Mouse (Mus musculus): ENCODE data around the gene Dupd1. TPM values are rescaled to one million over a fixed set of nuclear protein-coding genes. Genes with fewer than 3 reads are reported as not detected.

Dupd1 gene
- polyA plus RNA-seq, 1 experiment from 2014 or later: 0.18 TPM

GRCm38 (mm10) chr14:21669218-21669617 is 45.2 kb downstream of the Dupd1 start:
- Histone ChIP-seq H3K27ac (replicated peaks; ENCODE audit: low read depth, low read length) (no peak overlapping the region), H3K4me2 (ENCODE audit: low read depth, low read length) (no peak overlapping the region), H3K9me3 (replicated peaks; ENCODE audit: control insufficient read depth, low read length) (no peaks in the 10 kb centered on the region), H3K27me3 (ENCODE audit: control insufficient read depth, insufficient read depth, low read length) (no peaks in the 10 kb centered on the region), H3K36me3 (replicated peaks; ENCODE audit: control insufficient read depth, insufficient read depth, low read depth, low read length) (no peaks in the 10 kb centered on the region; the same call in 1 of the 2 replicates), H3K9ac (replicated peaks; ENCODE audit: low read length) (no peak overlapping the region), H3K4me3 (ENCODE audit: low read depth, low read length) (no peak overlapping the region), H3K4me1 (ENCODE audit: control insufficient read depth, insufficient read depth, low read length) (no peaks in the 10 kb centered on the region)
- DNase-seq (ENCODE audit: low spot score) (no peak), ATAC-seq (replicated peaks; ENCODE audit: insufficient number of reproducible peaks, low FRiP score, low TSS enrichment, low read depth) (no peak)
- WGBS: 92% methylated on average over 11 of the region's 11 CpGs

GRCm38 (mm10) chr14:21662465-21663142 is 51.8 kb downstream of the Dupd1 start:
- no peak overlapping the region for H3K27ac ChIP-seq (replicated peaks; ENCODE audit: low read depth, low read length)
- H3K36me3 ChIP-seq (replicated peaks; ENCODE audit: control insufficient read depth, insufficient read depth, low read depth, low read length): no peaks in the 10 kb centered on the region; the same call in none of the 2 replicates
- no peaks in the 10 kb centered on the region for H3K27me3 ChIP-seq (ENCODE audit: control insufficient read depth, insufficient read depth, low read length)
- no peak overlapping the region for H3K4me2 ChIP-seq (ENCODE audit: low read depth, low read length)
- H3K4me3 ChIP-seq (ENCODE audit: low read depth, low read length): no peak overlapping the region
- no peaks in the 10 kb centered on the region; the same call in 1 of the 2 replicates for H3K4me1 ChIP-seq (ENCODE audit: control insufficient read depth, insufficient read depth, low read length)
- no peak overlapping the region for H3K9ac ChIP-seq (replicated peaks; ENCODE audit: low read length)
- no peak for ATAC-seq (replicated peaks; ENCODE audit: insufficient number of reproducible peaks, low FRiP score, low TSS enrichment, low read depth)
- DNase-seq (ENCODE audit: low spot score): no peak
- 83% methylated on average over 8 of the region's 8 CpGs for WGBS
- no peaks in the 10 kb centered on the region for H3K9me3 ChIP-seq (replicated peaks; ENCODE audit: control insufficient read depth, low read length)

- DNase-seq (ENCODE audit: low spot score): peak; percentile 74
- no peaks in the 10 kb centered on the region; the same call in none of the 2 replicates for H3K36me3 ChIP-seq (replicated peaks; ENCODE audit: control insufficient read depth, insufficient read depth, low read depth, low read length)
- no peak overlapping the region for H3K9ac ChIP-seq (replicated peaks; ENCODE audit: low read length)
- no peak overlapping the region for H3K4me2 ChIP-seq (ENCODE audit: low read depth, low read length)
- H3K27me3 ChIP-seq (ENCODE audit: control insufficient read depth, insufficient read depth, low read length): no peaks in the 10 kb centered on the region
- H3K27ac ChIP-seq (replicated peaks; ENCODE audit: low read depth, low read length): no peak overlapping the region
- 24% methylated on average over 5 of the region's 5 CpGs for WGBS
- H3K9me3 ChIP-seq (replicated peaks; ENCODE audit: control insufficient read depth, low read length): no peaks in the 10 kb centered on the region
- no peak overlapping the region for H3K4me3 ChIP-seq (ENCODE audit: low read depth, low read length)
- H3K4me1 ChIP-seq (ENCODE audit: control insufficient read depth, insufficient read depth, low read length): no peaks in the 10 kb centered on the region; the same call in 1 of the 2 replicates
- no peak; the same call in 1 of the 2 replicates for ATAC-seq (replicated peaks; ENCODE audit: insufficient number of reproducible peaks, low FRiP score, low TSS enrichment, low read depth)
Measured at GRCm38 (mm10) chr14:21659652-21660051, 54.7 kb downstream of the Dupd1 start.

GRCm38 (mm10) chr14:21659155-21659554 is 55.2 kb downstream of the Dupd1 start:
- H3K4me1 ChIP-seq (ENCODE audit: control insufficient read depth, insufficient read depth, low read length): no peaks in the 10 kb centered on the region; the same call in 1 of the 2 replicates

DNA sequence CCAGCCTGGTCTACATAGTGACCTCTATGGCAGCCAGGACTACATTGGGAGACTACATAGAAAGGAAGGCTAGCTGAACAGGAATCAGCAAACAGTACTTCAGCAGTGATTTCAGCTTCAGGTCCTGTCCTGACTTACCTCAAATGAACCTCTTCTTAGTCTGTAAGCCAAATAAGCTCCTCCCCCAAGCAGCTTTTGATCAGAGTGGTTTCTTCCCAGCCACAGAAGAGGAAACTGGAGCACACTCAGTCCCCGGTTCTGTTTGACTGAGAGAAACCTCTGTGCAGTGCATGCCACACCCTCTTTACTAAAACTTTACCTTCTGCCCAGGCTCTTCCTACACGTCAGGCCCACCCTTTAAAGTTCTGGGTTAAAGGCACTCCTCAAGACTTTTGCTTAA is 60.6 kb downstream of the Dupd1 start:
- no peak overlapping the region for H3K4me2 ChIP-seq (ENCODE audit: low read depth, low read length)
- H3K9me3 ChIP-seq (replicated peaks; ENCODE audit: control insufficient read depth, low read length): no peaks in the 10 kb centered on the region
- no peak for DNase-seq (ENCODE audit: low spot score)
- 71% methylated on average over 2 of the region's 2 CpGs for WGBS
- H3K9ac ChIP-seq (replicated peaks; ENCODE audit: low read length): no peak overlapping the region
- no peak overlapping the region for H3K27ac ChIP-seq (replicated peaks; ENCODE audit: low read depth, low read length)
- no peaks in the 10 kb centered on the region for H3K27me3 ChIP-seq (ENCODE audit: control insufficient read depth, insufficient read depth, low read length)
- no peak for ATAC-seq (replicated peaks; ENCODE audit: insufficient number of reproducible peaks, low FRiP score, low TSS enrichment, low read depth)
- H3K36me3 ChIP-seq (replicated peaks; ENCODE audit: control insufficient read depth, insufficient read depth, low read depth, low read length): no peaks in the 10 kb centered on the region
- no peaks in the 10 kb centered on the region for H3K4me1 ChIP-seq (ENCODE audit: control insufficient read depth, insufficient read depth, low read length)
- no peak overlapping the region for H3K4me3 ChIP-seq (ENCODE audit: low read depth, low read length)

More at GRCm38 (mm10) chr14:21659155-21659554, 55.2 kb downstream of the Dupd1 start:
- ATAC-seq (replicated peaks; ENCODE audit: insufficient number of reproducible peaks, low FRiP score, low TSS enrichment, low read depth) (no peak), DNase-seq (ENCODE audit: low spot score) (no peak)
- Histone ChIP-seq H3K9ac (replicated peaks; ENCODE audit: low read length) (no peak overlapping the region), H3K27me3 (ENCODE audit: control insufficient read depth, insufficient read depth, low read length) (no peaks in the 10 kb centered on the region), H3K4me3 (ENCODE audit: low read depth, low read length) (no peak overlapping the region), H3K27ac (replicated peaks; ENCODE audit: low read depth, low read length) (no peak overlapping the region), H3K4me2 (ENCODE audit: low read depth, low read length) (no peak overlapping the region), H3K36me3 (replicated peaks; ENCODE audit: control insufficient read depth, insufficient read depth, low read depth, low read length) (no peaks in the 10 kb centered on the region; the same call in none of the 2 replicates), H3K9me3 (replicated peaks; ENCODE audit: control insufficient read depth, low read length) (no peaks in the 10 kb centered on the region)
- 77% methylated on average over 13 of the region's 13 CpGs for WGBS

DNA sequence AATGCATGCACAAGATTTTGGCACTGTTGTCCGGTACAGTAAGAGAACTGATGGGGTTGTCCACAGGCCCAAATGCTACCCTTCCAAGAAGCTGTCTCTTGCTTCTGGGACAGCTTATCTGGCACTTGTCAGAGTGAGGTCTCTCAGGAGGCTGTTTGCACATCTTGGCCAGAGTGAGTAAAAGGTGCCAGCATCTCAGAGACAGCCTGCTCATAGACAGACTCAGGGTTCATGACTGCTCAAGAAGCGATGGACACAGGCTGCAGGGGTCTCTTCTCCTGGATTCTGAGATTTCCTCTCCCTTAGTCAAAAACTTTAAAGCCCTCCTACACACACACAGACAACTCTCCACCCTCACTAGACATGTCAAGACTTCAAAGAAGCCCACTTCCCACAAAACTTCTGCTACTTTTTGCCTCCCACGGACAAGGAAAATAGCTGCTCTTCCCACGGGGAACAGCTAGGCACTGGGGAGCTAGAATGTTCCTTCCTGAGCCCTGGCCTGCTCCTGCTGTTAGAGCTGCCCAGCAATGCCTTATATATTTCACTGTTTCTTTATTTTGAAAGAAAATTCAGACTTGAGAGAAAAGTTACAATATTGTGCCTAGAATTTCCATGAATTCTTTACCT is 73.5 kb downstream of the Dupd1 start:
- no peaks in the 10 kb centered on the region for H3K9me3 ChIP-seq (replicated peaks; ENCODE audit: control insufficient read depth, low read length)
- no peaks in the 10 kb centered on the region for H3K4me1 ChIP-seq (ENCODE audit: control insufficient read depth, insufficient read depth, low read length)
- no peaks in the 10 kb centered on the region for H3K27me3 ChIP-seq (ENCODE audit: control insufficient read depth, insufficient read depth, low read length)
- H3K36me3 ChIP-seq (replicated peaks; ENCODE audit: control insufficient read depth, insufficient read depth, low read depth, low read length): no peaks in the 10 kb centered on the region
- no peak overlapping the region for H3K4me2 ChIP-seq (ENCODE audit: low read depth, low read length)
- H3K4me3 ChIP-seq (ENCODE audit: low read depth, low read length): no peak overlapping the region
- H3K27ac ChIP-seq (replicated peaks; ENCODE audit: low read depth, low read length): no peak overlapping the region
- H3K9ac ChIP-seq (replicated peaks; ENCODE audit: low read length): no peak overlapping the region
- no peak for DNase-seq (ENCODE audit: low spot score)
- WGBS: 81% methylated on average over 4 of the region's 4 CpGs
- no peak for ATAC-seq (replicated peaks; ENCODE audit: insufficient number of reproducible peaks, low FRiP score, low TSS enrichment, low read depth)

GRCm38 (mm10) chr14:21636548-21636947 is 77.8 kb downstream of the Dupd1 start:
- ATAC-seq (replicated peaks; ENCODE audit: insufficient number of reproducible peaks, low FRiP score, low TSS enrichment, low read depth) (no peak), DNase-seq (ENCODE audit: low spot score) (no peak)
- no peak overlapping the region for H3K4me3 ChIP-seq (ENCODE audit: low read depth, low read length)
- H3K9me3 ChIP-seq (replicated peaks; ENCODE audit: control insufficient read depth, low read length): no peaks in the 10 kb centered on the region
- H3K4me1 ChIP-seq (ENCODE audit: control insufficient read depth, insufficient read depth, low read length): no peaks in the 10 kb centered on the region
- H3K36me3 ChIP-seq (replicated peaks; ENCODE audit: control insufficient read depth, insufficient read depth, low read depth, low read length): no peaks in the 10 kb centered on the region
- no peak overlapping the region for H3K9ac ChIP-seq (replicated peaks; ENCODE audit: low read length)
- no peaks in the 10 kb centered on the region for H3K27me3 ChIP-seq (ENCODE audit: control insufficient read depth, insufficient read depth, low read length)
- H3K27ac ChIP-seq (replicated peaks; ENCODE audit: low read depth, low read length): no peak overlapping the region
- 79% methylated on average over 6 of the region's 6 CpGs for WGBS
- H3K4me2 ChIP-seq (ENCODE audit: low read depth, low read length): no peak overlapping the region

DNA sequence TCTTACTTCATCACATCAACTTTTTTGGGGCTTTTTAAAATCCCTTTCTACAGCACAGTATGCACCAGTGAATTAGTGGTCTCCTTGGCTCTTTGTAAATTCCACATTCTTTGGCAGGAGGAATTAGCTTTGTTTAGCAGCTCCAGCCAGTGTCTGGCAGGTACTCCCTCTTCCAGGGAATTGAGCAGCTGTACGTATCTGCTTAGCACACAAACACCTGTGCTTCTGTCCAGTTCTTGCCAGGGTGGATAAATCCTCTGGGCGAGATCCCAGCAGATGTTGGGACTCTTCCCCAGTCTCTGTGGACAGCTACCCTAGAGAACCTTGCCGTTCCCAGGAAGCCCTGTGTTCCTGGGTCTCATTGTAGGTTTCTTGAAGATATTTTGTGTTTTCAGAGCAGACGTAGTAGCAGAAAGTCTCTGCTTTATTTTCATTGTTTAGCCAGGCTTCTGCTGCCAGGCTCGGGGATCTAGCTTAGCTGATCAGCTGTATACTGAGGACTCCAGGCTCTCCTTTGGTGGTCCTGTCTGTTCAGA is 82.6 kb downstream of the Dupd1 start:
- Histone ChIP-seq H3K36me3 (replicated peaks; ENCODE audit: control insufficient read depth, insufficient read depth, low read depth, low read length) (peaks cover 3% of the 10 kb centered on the region), H3K9ac (replicated peaks; ENCODE audit: low read length) (no peak overlapping the region), H3K4me2 (ENCODE audit: low read depth, low read length) (no peak overlapping the region), H3K9me3 (replicated peaks; ENCODE audit: control insufficient read depth, low read length) (no peaks in the 10 kb centered on the region), H3K27ac (replicated peaks; ENCODE audit: low read depth, low read length) (no peak overlapping the region), H3K4me1 (ENCODE audit: control insufficient read depth, insufficient read depth, low read length) (no peaks in the 10 kb centered on the region), H3K4me3 (ENCODE audit: low read depth, low read length) (no peak overlapping the region), H3K27me3 (ENCODE audit: control insufficient read depth, insufficient read depth, low read length) (no peaks in the 10 kb centered on the region)
- DNase-seq (ENCODE audit: low spot score) (no peak), ATAC-seq (replicated peaks; ENCODE audit: insufficient number of reproducible peaks, low FRiP score, low TSS enrichment, low read depth) (no peak)
- 78% methylated on average over 5 of the region's 5 CpGs for WGBS

All from embryonic facial prominence, embryonic 11.5 days (tissue).